Mouse (Mus musculus): ENCODE measurements at regions not wholly inside any gene's neighbourhood (a gene's known extent, or its start where the extent isn't known, plus 50 kb on each side); places are given as distances from the start of the nearest gene placed in this dataset.
A peak's percentile ranks its signal among the peaks of the same experiment; 100 is the strongest.

- peak; percentile 57 for DNase-seq
Observed at GRCm38 (mm10) chrX:99291423-99291963, 155.6 kb downstream of the Efnb1 start.

- DNase-seq, result no peak
Observed at GRCm38 (mm10) chrX:99287988-99288387, 152.1 kb downstream of the Efnb1 start.

GRCm38 (mm10) chrX:99286876-99287275 lies 150.9 kb downstream of the Efnb1 start:
- no peak for DNase-seq

- DNase-seq, result no peak
Observed at GRCm38 (mm10) chrX:99285611-99286010, 149.7 kb downstream of the Efnb1 start.

- DNase-seq, result no peak
Observed at GRCm38 (mm10) chrX:99280991-99281390, 145.1 kb downstream of the Efnb1 start.

GRCm38 (mm10) chrX:99280543-99280942 lies 144.6 kb downstream of the Efnb1 start:
- no peak for DNase-seq

- DNase-seq, result peak; percentile 71
Observed at GRCm38 (mm10) chrX:99275536-99275935, 139.6 kb downstream of the Efnb1 start.

GRCm38 (mm10) chrX:99271908-99272307 lies 136.0 kb downstream of the Efnb1 start:
- no peak for DNase-seq

- no peak for DNase-seq
Observed at GRCm38 (mm10) chrX:99249038-99249607, 113.2 kb downstream of the Efnb1 start.

- no peak for DNase-seq
Observed at GRCm38 (mm10) chrX:99248181-99248580, 112.3 kb downstream of the Efnb1 start.

- DNase-seq, result no peak
Observed at GRCm38 (mm10) chrX:99246704-99247103, 110.8 kb downstream of the Efnb1 start.

GRCm38 (mm10) chrX:99246051-99246450 lies 110.1 kb downstream of the Efnb1 start:
- DNase-seq, result no peak

GRCm38 (mm10) chrX:99245541-99245940 lies 109.6 kb downstream of the Efnb1 start:
- no peak for DNase-seq

GRCm38 (mm10) chrX:99243251-99243650 lies 107.3 kb downstream of the Efnb1 start:
- no peak for DNase-seq

GRCm38 (mm10) chrX:99241684-99242118 lies 105.8 kb downstream of the Efnb1 start:
- no peak for DNase-seq

- DNase-seq, result peak; percentile 25
Observed at GRCm38 (mm10) chrX:99233035-99233434, 97.1 kb downstream of the Efnb1 start.

- DNase-seq, result no peak
Observed at GRCm38 (mm10) chrX:99232331-99232730, 96.4 kb downstream of the Efnb1 start.

- DNase-seq, result no peak
Observed at GRCm38 (mm10) chrX:99225111-99225752, 89.3 kb downstream of the Efnb1 start.

GRCm38 (mm10) chrX:99222017-99222416 lies 86.1 kb downstream of the Efnb1 start:
- no peak for DNase-seq

GRCm38 (mm10) chrX:99220674-99221455 lies 84.9 kb downstream of the Efnb1 start:
- DNase-seq, result no peak

GRCm38 (mm10) chrX:99218213-99218612 lies 82.3 kb downstream of the Efnb1 start:
- DNase-seq, result no peak

- peak; percentile 78 for DNase-seq
Observed at GRCm38 (mm10) chrX:99216633-99217459, 80.9 kb downstream of the Efnb1 start.

Measured in adrenal gland, adult 2 months (tissue).